Comparison of ENCODE assay signal across 18 mouse cellular contexts in genomic region chr6:78797013-78797412, GRCm38 (mm10).
"Had no signal": no experiment of that assay in that cellular context is flagged by ENCODE, and none has a peak within 500 bp of the region (broad histone marks: within the 10 kb centered on the region; RNA-seq: fewer than 3 reads in every experiment).

No protein-coding gene starts in this region.

- ATAC-seq: midbrain, embryonic 16.5 days had no signal

- H3K36me3 ChIP-seq: midbrain, embryonic 10.5 days; midbrain, embryonic 12.5 days; neural tube, embryonic 13.5 days; neural tube, embryonic 15.5 days had no signal

- H3K9ac ChIP-seq: lung, embryonic 14.5 days; midbrain, embryonic 12.5 days; neural tube, embryonic 13.5 days; neural tube, embryonic 15.5 days had no signal

- DNase-seq: lung, embryonic 14.5 days; lung, postnatal 10 days; lung, postnatal 4 days; midbrain, embryonic 14.5 days; retina, postnatal 1 day; right cerebral cortex, adult 18-20 months; right cerebral cortex, postnatal 25 days; right cerebral cortex, postnatal 4 days; spleen, adult 18-20 months; thymus, adult 18-20 months; thymus, postnatal 14 days; thymus, postnatal 36 days had no signal

- H3K27me3 ChIP-seq: midbrain, embryonic 12.5 days; neural tube, embryonic 13.5 days; neural tube, embryonic 15.5 days had no signal

- H3K9me3 ChIP-seq: midbrain, embryonic 10.5 days; midbrain, embryonic 12.5 days; neural tube, embryonic 13.5 days; neural tube, embryonic 15.5 days had no signal

- H3K4me2 ChIP-seq: lung, embryonic 14.5 days; midbrain, embryonic 12.5 days; neural tube, embryonic 13.5 days; neural tube, embryonic 15.5 days had no signal

- H3K4me3 ChIP-seq: midbrain, embryonic 10.5 days; midbrain, embryonic 12.5 days; myocyte; neural tube, embryonic 13.5 days; neural tube, embryonic 15.5 days had no signal

- H3K27ac ChIP-seq: midbrain, embryonic 10.5 days; midbrain, embryonic 12.5 days; neural tube, embryonic 13.5 days; neural tube, embryonic 15.5 days had no signal

- H3K4me1 ChIP-seq: midbrain, embryonic 10.5 days; midbrain, embryonic 12.5 days; neural tube, embryonic 13.5 days; neural tube, embryonic 15.5 days had no signal
